Mouse (Mus musculus) spleen, adult 2 months (tissue): ENCODE data around the gene Gls2.

Experiments
- CTCF ChIP-seq: fragments of 200-500 bp; IDR thresholded peaks from 2 replicates; pipeline ENCODE4 v1.5.1; 2011; ENCODE audit warnings: mild to moderate bottlenecking, inconsistent platforms; ENCODE audit not compliant: insufficient read depth, insufficient read length, insufficient replicate concordance; ENCODE audit errors: extremely low read depth
- POLR2A ChIP-seq: fragments of 200-500 bp; IDR thresholded peaks from 2 replicates; pipeline ENCODE4 v1.6.1; 2011; ENCODE audit warnings: low read depth, low read length, inconsistent platforms

GRCm38 (mm10) chr10:128201856-128202255, 7.6 kb downstream of the Gls2 start:
- no peak for TF ChIP-seq POLR2A
- TF ChIP-seq CTCF = no peak
